Mouse (Mus musculus): ENCODE results near the gene Cltb.

Cltb gene

GRCm38 (mm10) chr13:54593617-54594016, 17.5 kb downstream of the Cltb start:
- no peak for DNase-seq

- no peak for DNase-seq
Observed at GRCm38 (mm10) chr13:54591776-54592356, 19.3 kb downstream of the Cltb start.

DNA sequence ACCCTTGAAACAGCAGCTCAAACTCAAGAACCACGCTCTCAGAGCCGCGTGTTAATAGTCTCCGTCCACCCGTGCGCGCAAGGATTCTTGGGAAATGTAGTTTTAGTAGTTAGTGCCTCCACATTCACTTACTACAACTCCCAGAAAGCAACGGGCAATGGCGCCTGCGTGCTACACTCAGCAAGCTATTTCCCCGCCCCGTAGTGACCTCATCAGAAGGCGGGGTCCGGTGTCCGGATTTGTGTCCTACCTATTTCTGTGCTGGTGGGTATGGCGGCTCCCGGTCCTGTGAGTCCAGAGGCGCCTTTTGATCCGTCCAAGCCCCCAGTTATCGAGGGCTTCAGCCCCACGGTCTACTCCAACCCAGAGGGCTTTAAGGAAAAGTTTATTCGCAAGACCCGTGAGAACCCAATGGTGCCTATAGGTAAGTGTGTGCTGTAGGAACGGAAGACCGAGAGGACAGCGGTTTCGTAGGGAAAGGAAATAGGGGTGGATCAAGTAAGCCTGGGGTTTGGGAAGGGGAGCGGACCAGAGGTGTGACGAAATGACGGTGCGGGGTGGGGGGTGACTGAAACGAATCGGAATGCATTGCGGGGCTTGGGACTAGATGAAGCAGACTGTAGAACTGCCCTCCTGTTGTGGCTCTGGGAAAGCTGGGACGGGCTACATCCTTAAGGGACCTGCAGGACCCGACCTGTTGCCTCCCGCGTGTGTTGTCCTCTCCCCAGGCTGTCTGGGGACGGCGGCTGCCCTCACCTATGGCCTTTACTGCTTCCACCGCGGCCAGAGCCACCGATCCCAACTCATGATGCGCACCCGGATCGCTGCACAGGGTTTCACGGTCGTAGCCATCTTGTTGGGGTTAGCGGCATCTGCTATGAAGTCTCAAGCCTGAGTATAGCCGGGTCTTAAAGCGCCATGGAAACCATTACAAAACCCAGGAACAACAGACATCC, 20.9 kb downstream of the Cltb start, which contains the start of the genes Nop16 and Higd2a:
Gene Nop16 (minus strand): TSS at position 95 of the 956 bp plus-strand sequence.
Gene Higd2a (plus strand): TSS at position 212 of the 956 bp plus-strand sequence.
- DNase-seq, result peak; percentile 94 to 97

DNA sequence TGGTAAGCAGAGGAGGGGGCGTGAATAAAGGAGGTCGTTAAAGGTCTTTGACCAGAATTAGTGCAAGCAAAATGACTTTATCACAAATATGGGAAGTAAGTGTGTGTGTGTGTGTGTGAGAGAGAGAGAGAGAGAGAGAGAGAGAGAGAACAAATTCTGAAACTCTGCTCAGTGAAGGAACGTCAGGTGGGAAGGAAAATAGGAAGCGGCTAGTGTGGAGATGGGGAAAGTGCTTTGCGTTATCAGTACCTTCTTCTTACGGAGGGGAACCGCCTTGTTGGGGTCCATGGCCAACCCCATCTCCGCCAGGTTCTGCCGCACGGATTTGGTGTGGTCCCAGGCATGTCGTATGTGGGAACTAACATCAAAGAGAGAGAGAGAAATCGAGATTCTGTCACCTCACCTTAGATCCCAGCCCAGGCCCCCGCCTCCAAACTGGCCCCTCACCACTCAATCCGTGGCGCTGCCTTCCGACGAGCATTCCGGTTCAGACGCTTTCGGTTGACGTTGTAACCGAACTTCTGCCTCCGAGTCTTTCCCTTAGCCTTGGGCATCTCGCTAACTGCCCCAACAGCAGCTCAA, 21.6 kb downstream of the Cltb start:
- no peak for DNase-seq

- DNase-seq, result no peak
Observed at GRCm38 (mm10) chr13:54585831-54586230, 25.3 kb downstream of the Cltb start.

DNA sequence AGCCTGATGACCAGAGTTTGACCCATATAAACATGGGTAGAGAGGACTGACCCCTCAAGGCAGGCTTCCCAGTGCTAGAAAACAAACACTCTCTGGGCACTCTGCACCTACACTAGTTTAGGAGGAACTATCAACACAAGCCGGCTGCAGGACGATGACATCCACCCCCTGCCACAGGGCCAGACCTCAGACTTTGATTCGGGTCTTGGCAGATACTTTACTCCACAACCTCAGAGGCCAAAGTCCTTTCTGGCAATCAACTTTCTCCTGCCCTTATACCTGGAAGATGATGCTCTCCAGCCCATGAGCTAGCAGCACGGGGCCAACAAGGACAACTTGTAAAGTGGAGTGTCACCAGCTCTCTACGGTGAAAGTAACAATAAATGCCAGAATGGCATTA, 28.3 kb downstream of the Cltb start:
- no peak for DNase-seq

DNA sequence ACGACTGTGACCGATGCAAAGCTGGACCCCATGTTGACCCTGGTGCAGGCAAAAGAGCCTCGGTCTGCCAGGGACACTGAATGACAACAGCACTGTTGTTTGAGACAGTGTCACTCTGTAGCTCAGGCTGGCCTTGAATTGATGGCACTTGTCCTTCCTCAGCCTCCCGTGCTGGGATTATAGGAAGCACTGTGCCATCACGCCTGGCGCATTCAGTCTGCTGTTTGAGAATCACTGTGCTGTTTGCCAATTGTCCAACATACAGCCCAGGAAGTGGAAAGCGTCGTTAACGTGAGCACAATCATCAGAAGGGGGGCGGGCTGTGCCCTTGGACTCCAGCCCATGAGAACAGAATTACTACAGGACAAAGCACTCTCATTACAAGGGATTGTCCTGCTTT, 29.0 kb downstream of the Cltb start:
- DNase-seq, result no peak

GRCm38 (mm10) chr13:54581385-54581784, 29.8 kb downstream of the Cltb start:
- DNase-seq, result no peak

GRCm38 (mm10) chr13:54577652-54578507, 33.3 kb downstream of the Cltb start:
- DNase-seq, result no peak

GRCm38 (mm10) chr13:54575489-54575888, 35.7 kb downstream of the Cltb start:
- DNase-seq, result peak in 1 of 2 experiments; percentile 13

DNA sequence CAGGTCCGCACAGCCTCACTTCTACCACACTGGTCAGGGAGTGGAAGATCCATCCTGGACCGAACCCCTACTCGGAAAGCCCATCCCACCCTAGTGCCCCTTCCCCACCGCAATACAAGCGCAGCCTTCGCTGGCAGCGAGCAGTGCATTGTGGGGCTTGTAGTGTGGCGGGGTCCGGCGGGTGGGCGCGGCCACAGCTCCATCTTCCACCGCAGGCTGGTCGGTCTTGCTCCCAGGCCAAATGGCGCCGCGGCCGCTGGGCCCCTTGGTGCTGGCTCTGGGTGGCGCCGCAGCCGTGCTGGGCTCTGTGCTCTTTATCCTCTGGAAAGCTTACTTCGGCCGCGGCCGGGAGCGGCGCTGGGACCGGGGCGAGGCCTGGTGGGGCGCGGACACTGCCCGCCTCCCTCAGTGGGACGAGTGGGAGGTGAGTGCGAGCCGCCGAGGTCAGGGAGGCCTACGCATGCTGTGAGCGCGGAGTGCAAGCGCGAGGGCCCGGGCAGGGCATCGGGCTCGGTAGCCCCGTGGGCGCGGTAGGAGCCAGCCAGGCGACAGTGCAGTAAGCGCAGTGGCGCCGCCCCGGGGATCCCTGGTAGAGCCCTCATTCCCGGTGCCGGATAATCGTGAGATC, 36.2 kb downstream of the Cltb start, which contains the start of gene Arl10:
Gene Arl10 (plus strand): TSS at position 162 of the 628 bp plus-strand sequence.
- DNase-seq, result peak; percentile 70 to 76

DNA sequence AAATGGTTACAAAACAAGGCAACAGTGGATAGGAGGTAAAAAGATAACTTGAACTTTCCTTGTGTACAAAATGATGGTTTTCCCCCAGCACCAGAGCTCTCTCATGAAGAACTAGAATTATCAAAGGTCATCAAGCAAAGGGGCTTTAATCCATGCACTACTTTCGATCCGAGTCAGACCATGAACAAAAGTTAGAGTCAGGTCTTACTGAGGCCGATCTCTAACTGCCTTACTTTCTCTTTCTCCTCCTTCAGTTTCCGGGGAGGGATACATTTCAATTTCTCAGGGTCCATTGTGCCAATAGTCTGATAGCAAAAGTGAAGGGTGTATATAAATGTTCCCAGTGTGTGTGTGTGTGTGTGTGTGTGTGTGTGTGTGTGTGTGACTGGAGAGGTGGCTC, 38.5 kb downstream of the Cltb start:
- no peak for DNase-seq

- DNase-seq, result no peak
Observed at GRCm38 (mm10) chr13:54571637-54572036, 39.5 kb downstream of the Cltb start.

DNA sequence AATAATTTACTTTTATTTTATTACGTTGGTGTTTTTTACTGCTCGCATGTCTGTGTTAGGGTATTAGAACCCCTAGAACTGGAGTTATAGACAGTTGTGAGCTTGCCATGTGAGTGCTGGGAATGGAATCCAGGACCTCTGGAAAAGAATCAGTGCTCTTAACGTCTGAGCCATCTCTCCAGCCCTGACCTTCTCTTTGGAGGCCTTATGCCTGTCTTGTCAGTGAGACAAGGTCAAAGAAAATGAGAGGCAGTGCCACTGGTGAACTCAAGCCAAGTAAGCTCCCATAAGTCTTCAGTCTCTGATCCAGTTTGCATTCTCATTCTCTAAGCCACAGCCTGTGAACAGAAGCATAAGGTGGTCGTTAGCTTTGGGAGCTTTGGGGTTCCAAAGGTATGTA, 40.4 kb downstream of the Cltb start:
- no peak for DNase-seq

GRCm38 (mm10) chr13:54569282-54569681, 41.9 kb downstream of the Cltb start:
- no peak for DNase-seq

- DNase-seq, result no peak
Observed at GRCm38 (mm10) chr13:54568380-54568779, 42.8 kb downstream of the Cltb start.

- DNase-seq, result peak; percentile 59 to 60
Observed at GRCm38 (mm10) chr13:54565594-54566345, 45.4 kb downstream of the Cltb start.

DNA sequence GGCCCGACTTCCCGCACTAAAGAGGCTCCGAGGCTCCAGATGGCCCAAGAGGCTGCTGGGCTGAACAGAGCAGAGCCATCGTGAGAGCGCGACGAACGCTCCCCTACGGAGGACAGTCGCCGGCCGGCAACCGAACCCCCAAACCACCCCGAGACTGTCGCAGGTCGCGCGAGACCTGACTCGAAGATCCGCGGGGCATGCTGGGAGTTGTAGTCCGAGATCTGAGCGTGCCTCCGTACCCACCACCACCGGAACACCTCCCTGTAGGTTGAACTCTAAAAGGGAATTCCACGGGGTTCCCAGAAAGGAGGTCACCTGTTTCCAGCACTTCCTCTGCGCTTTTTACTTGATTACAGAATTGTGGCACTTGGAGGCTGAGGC, 46.0 kb downstream of the Cltb start, which contains the start of gene 4833439L19Rik:
Gene 4833439L19Rik (minus strand): TSS at position 235 of the 381 bp plus-strand sequence.
- peak; percentile 94 to 95 for DNase-seq

GRCm38 (mm10) chr13:54564232-54565200, 46.6 kb downstream of the Cltb start:
- peak; percentile 29 to 32 for DNase-seq

GRCm38 (mm10) chr13:54562562-54562961, 48.6 kb downstream of the Cltb start:
- DNase-seq, result no peak

Measured in cerebellum, postnatal 36 days (tissue).